Mouse (Mus musculus) testis, adult 2 months (tissue): Measurements from ENCODE around the gene Ccnd2. TPM values are rescaled to one million over a fixed set of nuclear protein-coding genes. Genes with fewer than 3 reads are reported as not detected.

Experiments
- H3K27ac ChIP-seq: fragments of 200-500 bp; 2 replicates; pipeline ENCODE4 v1.5.1; 2012; ENCODE audit warnings: low read depth, low read length; ENCODE audit not compliant: control insufficient read depth, insufficient read depth
- H3K27me3 ChIP-seq: fragments of 200-500 bp; 2 replicates; pipeline ENCODE4 v1.6.1; 2012; ENCODE audit warnings: mild to moderate bottlenecking, low read length, moderate library complexity; ENCODE audit not compliant: control insufficient read depth, insufficient read depth
- H3K36me3 ChIP-seq: fragments of 200-500 bp; 2 replicates; pipeline ENCODE4 v1.6.1; 2012; ENCODE audit warnings: mild to moderate bottlenecking, low read length; ENCODE audit not compliant: control insufficient read depth, insufficient read depth
- H3K4me1 ChIP-seq: fragments of 200-500 bp; 2 replicates; pipeline ENCODE4 v1.6.1; 2012; ENCODE audit warnings: low read length; ENCODE audit not compliant: control insufficient read depth, insufficient read depth
- H3K4me3 ChIP-seq: fragments of 200-500 bp; 2 replicates; pipeline ENCODE4 v1.5.1; 2012; ENCODE audit warnings: low read depth, mild to moderate bottlenecking, low read length, moderate library complexity, mixed read lengths; ENCODE audit not compliant: control insufficient read depth
- CTCF ChIP-seq: fragments of 200-500 bp; IDR thresholded peaks from 2 replicates; pipeline ENCODE4 v1.5.1; 2012; ENCODE audit warnings: low read depth, mild to moderate bottlenecking, inconsistent platforms, low read length, moderate library complexity; ENCODE audit not compliant: control insufficient read depth, insufficient read depth, insufficient replicate concordance
- POLR2A ChIP-seq: fragments of 200-500 bp; IDR thresholded peaks from 2 replicates; pipeline ENCODE4 v1.6.1; 2012; ENCODE audit warnings: low read depth, mild to moderate bottlenecking, inconsistent platforms, low read length, moderate library complexity; ENCODE audit not compliant: control insufficient read depth
- polyA plus RNA-seq: library from polyadenylated mRNA; depleted of rRNA; stranded (reverse); fragments of >200 nt; gene quantifications from 2 replicates; pipeline ENCODE4 v1.2.3, GENCODE M21; 2012; rRNA removed

The Ccnd2 gene
- 4.0 and 4.3 TPM in 2 replicates for polyA plus RNA-seq

GRCm38 (mm10) chr6:127152106-127152951 lies at the start of gene Ccnd2:
Ccnd2 (minus strand) TSS chr6:127152193.
- Histone ChIP-seq H3K27ac (no peak within 1 kb of the TSS), H3K27me3 (peaks cover 13% of the 10 kb centered on the region), H3K36me3 (no peaks in the 10 kb centered on the region), H3K4me3 (peak within 1 kb of the TSS; percentile 33; the same call in 1 of the 2 replicates), H3K4me1 (peaks cover 12% of the 10 kb centered on the region)
- TF ChIP-seq CTCF (no peak), POLR2A (no peak)

- no peaks in the 10 kb centered on the region for H3K4me1 ChIP-seq
- H3K27me3 ChIP-seq = no peaks in the 10 kb centered on the region
- TF ChIP-seq CTCF = no peak
- TF ChIP-seq POLR2A = no peak
- H3K36me3 ChIP-seq = no peaks in the 10 kb centered on the region
- H3K27ac ChIP-seq = no peak overlapping the region
- H3K4me3 ChIP-seq = no peak overlapping the region
Measured at GRCm38 (mm10) chr6:127196985-127197384, 45.0 kb upstream of the Ccnd2 start.

GRCm38 (mm10) chr6:127181296-127181695 lies 29.3 kb upstream of the Ccnd2 start:
- Histone ChIP-seq H3K4me3 (no peak overlapping the region), H3K4me1 (peaks cover 10% of the 10 kb centered on the region), H3K36me3 (no peaks in the 10 kb centered on the region), H3K27ac (no peak overlapping the region), H3K27me3 (no peaks in the 10 kb centered on the region)
- TF ChIP-seq POLR2A = no peak
- no peak for TF ChIP-seq CTCF

GRCm38 (mm10) chr6:127179056-127179759 lies 27.2 kb upstream of the Ccnd2 start:
- Histone ChIP-seq H3K4me1 (peaks cover 9% of the 10 kb centered on the region), H3K36me3 (no peaks in the 10 kb centered on the region), H3K27me3 (no peaks in the 10 kb centered on the region), H3K27ac (no peak overlapping the region), H3K4me3 (no peak overlapping the region)
- TF ChIP-seq POLR2A = no peak

GRCm38 (mm10) chr6:127177962-127178361 lies 26.0 kb upstream of the Ccnd2 start:
- H3K4me1 ChIP-seq = peaks cover 7% of the 10 kb centered on the region
- no peaks in the 10 kb centered on the region for H3K27me3 ChIP-seq
- H3K27ac ChIP-seq = no peak overlapping the region
- TF ChIP-seq CTCF = no peak
- no peak for TF ChIP-seq POLR2A
- no peaks in the 10 kb centered on the region for H3K36me3 ChIP-seq
- H3K4me3 ChIP-seq = no peak overlapping the region

- no peak for TF ChIP-seq POLR2A
- no peak for TF ChIP-seq CTCF
- Histone ChIP-seq H3K27ac (no peak overlapping the region), H3K36me3 (no peaks in the 10 kb centered on the region), H3K4me1 (peaks cover 7% of the 10 kb centered on the region), H3K27me3 (no peaks in the 10 kb centered on the region), H3K4me3 (no peak overlapping the region)
Measured at GRCm38 (mm10) chr6:127177441-127177840, 25.4 kb upstream of the Ccnd2 start.

GRCm38 (mm10) chr6:127172461-127172860 lies 20.5 kb upstream of the Ccnd2 start:
- no peaks in the 10 kb centered on the region for H3K36me3 ChIP-seq
- H3K27me3 ChIP-seq = no peaks in the 10 kb centered on the region
- no peak overlapping the region for H3K27ac ChIP-seq
- TF ChIP-seq CTCF = no peak
- no peaks in the 10 kb centered on the region; the same call in 1 of the 2 replicates for H3K4me1 ChIP-seq
- H3K4me3 ChIP-seq = no peak overlapping the region
